Mouse (Mus musculus) megakaryocyte progenitor cell, adult 5-6 weeks (primary cell): ENCODE data around the gene Celf2. TPM values are rescaled to one million over a fixed set of nuclear protein-coding genes. Genes with fewer than 3 reads are reported as not detected.

ENCODE experiments used
- ATAC-seq: replicated peaks from 2 replicates; pipeline ENCODE4 v1.8.0; 2016; ENCODE audit warnings: mild to moderate bottlenecking, moderate TSS enrichment, inconsistent platforms; ENCODE audit not compliant: poor library complexity
- total RNA-seq, 2 experiments: library from RNA; stranded (forward) in 1 of 2; stranded (reverse) in 1 of 2; fragments of 157-497, 149-512 nt in 1 of 2; fragments of 200-1000 nt in 1 of 2; gene quantifications; 2 replicates each; pipeline versions ENCODE4 v1.2.3 to v1.2.4; 2015 to 2017

Celf2 gene
- total RNA-seq, 2 experiments from 2014 or later, result 85.2 to 152 TPM

DNA sequence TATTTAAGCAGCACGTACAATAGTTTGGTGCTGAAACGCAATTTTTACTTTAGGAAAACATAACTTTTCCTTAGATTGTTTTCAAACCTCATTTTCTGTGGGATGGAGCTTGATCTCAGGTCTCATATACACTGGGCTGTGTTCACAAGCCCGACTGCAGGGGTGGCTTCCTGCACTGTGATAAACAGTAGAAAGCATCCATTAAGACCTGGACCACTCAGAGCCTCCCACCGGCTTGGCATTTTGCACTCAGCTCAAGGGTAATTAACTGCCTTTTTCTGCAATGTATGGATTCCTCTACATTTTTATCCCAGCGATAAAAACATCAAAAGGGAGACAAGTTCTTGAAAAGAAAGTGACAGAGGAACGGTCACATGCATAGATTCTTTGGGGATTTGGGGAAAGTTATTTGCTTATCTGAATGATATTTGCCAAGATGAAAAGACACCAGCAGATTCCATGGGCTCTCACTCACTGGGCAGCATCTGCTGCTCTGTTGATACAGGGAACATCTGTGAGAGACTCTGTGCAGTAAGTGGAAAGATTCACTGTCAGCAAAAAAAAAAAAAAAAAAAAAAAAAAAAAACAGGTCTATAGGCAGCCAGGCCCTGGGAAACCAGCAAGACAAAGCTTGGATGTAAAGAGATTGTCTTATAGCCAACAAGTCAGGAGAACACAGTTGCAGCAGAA, 465.4 kb downstream of the Celf2 start:
- ATAC-seq, result no peak

GRCm38 (mm10) chr2:7040940-7041339, 468.4 kb downstream of the Celf2 start:
- ATAC-seq, result no peak

DNA sequence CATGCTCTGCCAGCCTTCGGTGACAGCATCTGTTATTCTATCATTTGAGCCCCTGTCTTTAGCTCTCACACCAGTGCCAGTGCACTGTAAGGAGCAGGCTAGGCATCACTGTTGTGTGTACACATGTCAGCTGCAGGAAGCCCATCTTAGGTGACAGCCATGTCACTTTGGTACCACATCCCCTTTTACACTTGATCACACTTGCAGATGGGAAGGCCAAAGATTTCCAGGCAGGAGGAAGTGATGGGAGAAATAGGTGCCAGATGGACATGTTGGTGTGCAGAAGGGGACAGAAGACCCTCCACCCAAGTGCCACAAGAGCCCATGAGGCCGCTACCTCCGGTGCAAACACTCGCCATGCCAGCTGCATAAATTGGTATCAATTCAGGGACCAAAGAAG, 470.4 kb downstream of the Celf2 start:
- no peak for ATAC-seq

GRCm38 (mm10) chr2:7031389-7031788, 478.0 kb downstream of the Celf2 start:
- ATAC-seq, result no peak

DNA sequence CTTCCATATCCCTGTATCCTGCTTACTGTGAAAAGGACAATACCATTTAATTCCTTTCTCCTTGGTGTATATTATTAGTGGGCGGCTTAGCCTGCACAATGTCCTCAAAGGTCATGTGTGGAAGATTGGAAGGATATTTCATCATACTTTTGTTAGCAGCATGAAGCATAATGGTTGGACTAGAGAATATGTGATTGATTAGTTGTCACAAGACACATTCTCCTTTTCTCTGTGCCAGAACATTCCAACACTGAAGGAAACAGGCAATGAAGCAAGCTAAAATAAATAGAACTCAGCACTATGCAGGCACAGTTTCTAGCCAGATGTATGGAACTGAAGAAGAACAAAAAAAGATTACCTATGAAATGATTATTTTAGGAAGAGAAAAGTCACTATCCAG, 482.6 kb downstream of the Celf2 start:
- ATAC-seq, result no peak

GRCm38 (mm10) chr2:7025594-7025993, 483.8 kb downstream of the Celf2 start:
- no peak for ATAC-seq

GRCm38 (mm10) chr2:7022184-7022583, 487.2 kb downstream of the Celf2 start:
- ATAC-seq, result no peak

DNA sequence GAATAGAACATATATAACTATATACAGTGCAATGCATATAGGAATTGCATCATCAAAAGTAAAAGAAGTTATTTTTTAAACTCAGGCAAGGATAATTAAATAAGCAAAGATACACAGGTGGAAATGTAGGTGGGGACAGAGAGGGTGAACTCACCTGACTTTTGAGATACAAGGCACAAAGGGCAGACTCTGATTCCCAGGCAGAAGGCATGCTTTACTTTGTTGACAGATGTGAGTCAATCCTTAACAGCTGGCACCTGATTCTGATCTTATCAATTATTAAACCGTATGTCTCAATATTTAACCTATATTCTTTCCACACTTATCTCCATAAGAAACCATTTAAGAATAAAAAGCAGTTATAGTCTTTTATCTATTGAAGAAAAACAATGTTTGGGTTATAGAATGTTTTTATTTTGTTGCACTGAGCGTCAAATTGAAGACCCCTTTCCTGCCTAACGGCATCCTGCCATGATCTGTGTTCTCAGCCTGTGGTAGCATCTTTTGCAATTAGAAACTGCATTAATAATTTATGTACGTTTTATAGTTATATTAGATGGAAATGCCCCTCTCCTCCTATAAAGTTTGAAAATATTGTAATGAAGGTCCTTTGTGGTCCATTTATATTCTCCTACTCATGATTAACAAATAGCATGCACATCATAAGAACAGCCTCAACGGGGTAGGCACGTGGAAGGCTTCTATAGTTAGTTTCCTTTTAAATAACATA, 491.8 kb downstream of the Celf2 start:
- no peak for ATAC-seq

DNA sequence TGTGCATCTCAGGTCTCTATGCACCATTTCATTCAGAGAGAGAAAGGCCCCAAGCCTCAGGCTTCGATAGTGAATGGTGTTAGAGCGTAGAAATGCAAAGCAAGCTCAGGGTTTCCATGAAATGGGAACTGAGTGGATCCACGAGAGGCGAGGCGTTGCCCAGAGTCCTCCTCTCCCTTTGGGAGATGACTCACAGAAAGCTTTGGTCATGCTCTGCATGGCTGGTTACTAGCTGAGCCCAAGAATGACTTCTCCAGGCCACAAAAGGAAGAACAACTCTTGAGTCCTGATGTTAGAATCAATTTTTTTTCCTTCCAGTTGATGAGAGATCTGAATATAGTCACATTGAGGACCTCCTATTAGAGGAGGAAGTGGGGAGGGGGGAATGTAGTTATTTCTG, 496.2 kb downstream of the Celf2 start:
- no peak for ATAC-seq

GRCm38 (mm10) chr2:7006816-7007215, 502.5 kb downstream of the Celf2 start:
- ATAC-seq, result no peak

GRCm38 (mm10) chr2:7001967-7002366, 507.4 kb downstream of the Celf2 start:
- ATAC-seq, result 0 out of 2 replicates have a peak, but pooled peaks have one; percentile 31

DNA sequence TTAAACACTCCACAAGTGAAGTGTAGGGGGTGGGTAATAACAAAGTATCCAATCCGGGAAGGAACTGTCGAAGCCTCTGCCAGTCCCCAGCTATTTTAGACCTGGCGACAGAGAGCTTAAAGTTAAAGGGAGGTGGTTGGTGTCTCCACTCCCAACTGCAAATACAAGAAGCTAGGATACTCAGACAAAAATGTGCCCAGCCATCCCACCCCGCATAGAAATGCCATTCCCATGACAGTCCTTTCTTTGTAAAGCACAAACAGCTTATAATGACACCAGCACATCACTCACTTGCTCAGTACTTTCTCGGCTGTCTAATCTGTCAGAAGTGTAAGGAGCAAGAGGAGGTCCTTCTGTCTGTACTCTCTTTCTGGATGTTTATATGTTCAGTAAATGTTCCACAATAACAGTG, 518.3 kb downstream of the Celf2 start:
- ATAC-seq, result no peak

GRCm38 (mm10) chr2:6985706-6986105, 523.7 kb downstream of the Celf2 start:
- ATAC-seq, result no peak

GRCm38 (mm10) chr2:6983902-6984301, 525.5 kb downstream of the Celf2 start:
- no peak for ATAC-seq

- ATAC-seq, result no peak
Observed at GRCm38 (mm10) chr2:6976300-6976699, 533.1 kb downstream of the Celf2 start.

GRCm38 (mm10) chr2:6969228-6969627, 540.1 kb downstream of the Celf2 start:
- no peak for ATAC-seq

DNA sequence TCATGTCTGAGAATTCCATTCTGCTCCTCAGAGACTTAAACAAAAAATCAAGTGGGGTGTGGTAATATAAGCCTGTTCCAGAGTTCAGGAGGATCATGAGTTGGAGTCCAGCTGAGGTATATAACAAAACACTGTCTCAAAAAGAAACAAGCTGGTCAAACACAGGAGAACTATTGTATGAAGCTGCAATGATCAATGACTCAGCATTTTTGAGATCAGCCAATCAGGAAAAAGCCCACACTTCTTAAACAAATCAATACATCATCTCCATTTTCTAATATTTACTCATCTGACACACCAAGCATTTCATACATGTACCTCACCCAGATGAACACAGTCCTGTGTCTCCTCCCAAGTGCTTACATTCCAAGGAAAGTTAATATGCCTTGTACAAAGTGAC, 544.1 kb downstream of the Celf2 start:
- no peak for ATAC-seq

DNA sequence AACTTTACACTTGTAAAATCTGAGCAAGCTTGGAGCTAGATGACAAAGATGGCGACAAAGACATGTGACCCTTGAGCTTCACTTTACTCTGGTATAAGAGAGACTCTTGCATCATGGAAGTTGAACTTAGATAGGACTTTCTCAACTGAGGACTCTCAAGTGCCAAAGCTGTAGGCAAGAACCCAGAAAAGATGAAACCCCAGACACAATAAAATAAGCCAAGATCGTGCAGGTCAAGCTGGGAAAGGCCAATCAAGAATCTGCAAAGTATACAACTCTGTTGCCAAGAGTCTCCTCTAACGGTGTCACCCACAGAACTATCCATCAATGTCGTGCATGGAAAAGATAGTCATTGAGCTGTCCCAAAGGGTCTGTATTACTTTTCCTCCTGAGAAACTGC, 558.7 kb downstream of the Celf2 start:
- ATAC-seq, result no peak

GRCm38 (mm10) chr2:6945638-6946415, 563.5 kb downstream of the Celf2 start:
- ATAC-seq, result no peak

DNA sequence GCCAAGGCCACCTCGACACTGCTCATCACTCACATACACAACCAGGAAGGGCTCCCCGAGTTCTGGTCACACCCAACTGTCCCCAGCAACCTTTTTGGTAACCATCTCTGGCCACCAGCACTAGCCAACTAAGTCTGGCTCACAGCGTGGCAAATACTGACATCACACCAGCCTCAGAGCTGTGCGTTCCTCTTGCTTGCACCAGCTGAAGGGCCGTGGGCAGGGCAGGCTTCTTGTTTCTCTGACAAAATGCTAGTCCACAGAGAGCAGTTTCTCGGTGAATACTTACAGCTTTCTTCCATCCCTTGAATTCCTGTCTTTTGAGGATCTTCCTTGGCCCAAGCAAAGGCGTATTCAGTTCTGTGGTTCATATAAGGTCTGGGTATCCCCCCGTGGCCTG, 565.7 kb downstream of the Celf2 start:
- ATAC-seq, result no peak

GRCm38 (mm10) chr2:6942635-6943390, 566.5 kb downstream of the Celf2 start:
- no peak for ATAC-seq
